Mouse (Mus musculus): ENCODE results near the gene Ppp1r37.
"Not testable (repeated sequence)": the region's sequence is repeated elsewhere in the genome, so short reads cannot be mapped to it uniquely, and the experiment has no call there.

Ppp1r37 gene

GRCm38 (mm10) chr7:19562643-19563410 lies at the start of gene Ppp1r37:
Gene Ppp1r37 (minus strand): TSS chr7:19563076.
- peak; percentile 27 for DNase-seq

- DNase-seq, result no peak
These were observed 48.1 kb upstream of the Ppp1r37 start for GRCm38 (mm10) chr7:19610969-19611368.

GRCm38 (mm10) chr7:19609641-19610332 lies 46.9 kb upstream of the Ppp1r37 start:
- no peak for DNase-seq

- DNase-seq, result no peak
These were observed 44.4 kb upstream of the Ppp1r37 start for GRCm38 (mm10) chr7:19607291-19607690.

- DNase-seq, result not testable (repeated sequence)
These were observed 41.8 kb upstream of the Ppp1r37 start for GRCm38 (mm10) chr7:19604606-19605214.

- DNase-seq, result peak; percentile 99
These were observed 41.2 kb upstream of the Ppp1r37 start, which contains the start of gene Clasrp for GRCm38 (mm10) chr7:19603849-19604605. Gene Clasrp (minus strand): TSS chr7:19604486.

- DNase-seq, result no peak
These were observed 40.2 kb upstream of the Ppp1r37 start for GRCm38 (mm10) chr7:19603055-19603454.

GRCm38 (mm10) chr7:19600562-19600961 lies 37.7 kb upstream of the Ppp1r37 start:
- no peak for DNase-seq

GRCm38 (mm10) chr7:19593061-19593730 lies 30.3 kb upstream of the Ppp1r37 start:
- DNase-seq, result no peak

- peak; percentile 80 for DNase-seq
These were observed 27.0 kb upstream of the Ppp1r37 start for GRCm38 (mm10) chr7:19589917-19590316.

- DNase-seq, result peak; percentile 58
These were observed 26.3 kb upstream of the Ppp1r37 start for GRCm38 (mm10) chr7:19589207-19589606.

GRCm38 (mm10) chr7:19586269-19586668 lies 23.4 kb upstream of the Ppp1r37 start:
- no peak for DNase-seq

GRCm38 (mm10) chr7:19580634-19581033 lies 17.8 kb upstream of the Ppp1r37 start:
- no peak for DNase-seq

GRCm38 (mm10) chr7:19579751-19580150 lies 16.9 kb upstream of the Ppp1r37 start:
- no peak for DNase-seq

GRCm38 (mm10) chr7:19578436-19578835 lies 15.6 kb upstream of the Ppp1r37 start:
- no peak for DNase-seq

GRCm38 (mm10) chr7:19577877-19578414 lies 15.1 kb upstream of the Ppp1r37 start:
- DNase-seq, result no peak

GRCm38 (mm10) chr7:19577141-19577852 lies 14.4 kb upstream of the Ppp1r37 start, which contains the start of the genes Zfp296 and Gemin7:
Gene Zfp296 (plus strand): TSS chr7:19577287.
Gene Gemin7 (minus strand): TSS chr7:19577595.
- DNase-seq, result peak; percentile 34

GRCm38 (mm10) chr7:19575559-19575958 lies 12.7 kb upstream of the Ppp1r37 start:
- DNase-seq, result no peak

GRCm38 (mm10) chr7:19573776-19574140 lies 10.9 kb upstream of the Ppp1r37 start:
- no peak for DNase-seq

GRCm38 (mm10) chr7:19572926-19573775 lies 10.3 kb upstream of the Ppp1r37 start:
- peak; percentile 88 for DNase-seq
